Mouse (Mus musculus) heart, embryonic 12.5 days (tissue): ENCODE results near the gene Ccnb2. TPM values are rescaled to one million over a fixed set of nuclear protein-coding genes. Genes with fewer than 3 reads are reported as not detected.

Source experiments
- ATAC-seq: fragments of 200-750 bp; cut with Nextera tagmentation; 2 replicates; pipeline ENCODE4 v1.8.0; 2017; ENCODE audit warnings: moderate TSS enrichment, moderate library complexity; ENCODE audit not compliant: insufficient number of reproducible peaks, low FRiP score
- H3K27ac ChIP-seq: fragments of 300-500 bp; sonication (generic); 2 replicates; pipeline ENCODE4 v1.5.1; 2016; ENCODE audit warnings: mild to moderate bottlenecking, moderate library complexity; ENCODE audit not compliant: poor library complexity, severe bottlenecking
- H3K27me3 ChIP-seq: fragments of 300-500 bp; sonication (generic); replicated peaks from 2 replicates; pipeline ENCODE4 v1.6.1; 2016; ENCODE audit warnings: mild to moderate bottlenecking, moderate library complexity
- H3K36me3 ChIP-seq: fragments of 300-500 bp; sonication (generic); 2 replicates; pipeline ENCODE4 v1.6.1; 2016; ENCODE audit warnings: mild to moderate bottlenecking, moderate library complexity
- H3K4me1 ChIP-seq: fragments of 300-500 bp; sonication (generic); replicated peaks from 2 replicates; pipeline ENCODE4 v1.6.1; 2016; ENCODE audit warnings: mild to moderate bottlenecking
- H3K4me2 ChIP-seq: fragments of 300-500 bp; sonication (generic); 2 replicates; pipeline ENCODE4 v1.6.1; 2016; ENCODE audit warnings: mild to moderate bottlenecking, moderate library complexity
- H3K4me3 ChIP-seq: fragments of 300-500 bp; sonication (generic); 2 replicates; pipeline ENCODE4 v1.5.1; 2016; ENCODE audit warnings: mild to moderate bottlenecking
- H3K9ac ChIP-seq: fragments of 300-500 bp; sonication (generic); 2 replicates; pipeline ENCODE4 v1.6.1; 2016; ENCODE audit warnings: mild to moderate bottlenecking, moderate library complexity
- H3K9me3 ChIP-seq: fragments of 300-500 bp; sonication (generic); replicated peaks from 2 replicates; pipeline ENCODE4 v1.6.1; 2016; ENCODE audit warnings: mild to moderate bottlenecking, moderate library complexity
- WGBS: fragments of 180-500 bp; shearing (Covaris S2); methylation state at CpG from one replicate; pipeline ENCODE4 v1.1.7; 2016; 5-methylcytosine and 5-hydroxymethylcytosine counted together
- polyA plus RNA-seq: library from polyadenylated mRNA; unstranded; fragments of >200 nt; fragmentation: Nextera tagmentation; extraction: Ambion mirVana; gene quantifications from 2 replicates; pipeline ENCODE4 v1.2.1, GENCODE M21; 2016

Gene Ccnb2
- polyA plus RNA-seq, 1 experiment from 2014 or later: 152 TPM

- Histone ChIP-seq H3K27me3 (no peaks in the 10 kb centered on the region), H3K36me3 (peaks cover 57% of the 10 kb centered on the region), H3K9me3 (no peaks in the 10 kb centered on the region), H3K4me3 (no peak overlapping the region), H3K4me1 (no peaks in the 10 kb centered on the region), H3K9ac (no peak overlapping the region), H3K4me2 (no peak overlapping the region), H3K27ac (no peak overlapping the region)
- no peak for ATAC-seq
- 92% methylated on average over 4 of the region's 4 CpGs for WGBS
These were observed 36.9 kb downstream of the Ccnb2 start for GRCm38 (mm10) chr9:70384494-70384893.

- no peak for ATAC-seq
- no peaks in the 10 kb centered on the region for H3K27me3 ChIP-seq
- no peak overlapping the region for H3K4me3 ChIP-seq
- 67% methylated on average over 10 of the region's 10 CpGs for WGBS
- H3K4me1 ChIP-seq: no peaks in the 10 kb centered on the region
- H3K4me2 ChIP-seq: no peak overlapping the region
- H3K9ac ChIP-seq: no peak overlapping the region
- no peak overlapping the region for H3K27ac ChIP-seq
- peaks cover 58% of the 10 kb centered on the region for H3K36me3 ChIP-seq
- H3K9me3 ChIP-seq: no peaks in the 10 kb centered on the region
These were observed 37.6 kb downstream of the Ccnb2 start for GRCm38 (mm10) chr9:70383750-70384149.

GRCm38 (mm10) chr9:70382091-70382490, 39.3 kb downstream of the Ccnb2 start:
- no peak overlapping the region for H3K27ac ChIP-seq
- no peak for ATAC-seq
- no peaks in the 10 kb centered on the region for H3K4me1 ChIP-seq
- no peak overlapping the region for H3K9ac ChIP-seq
- H3K9me3 ChIP-seq: no peaks in the 10 kb centered on the region
- H3K36me3 ChIP-seq: peaks cover 72% of the 10 kb centered on the region
- H3K4me3 ChIP-seq: no peak overlapping the region
- no peaks in the 10 kb centered on the region for H3K27me3 ChIP-seq
- 57% methylated on average over 12 of the region's 12 CpGs for WGBS
- no peak overlapping the region for H3K4me2 ChIP-seq

DNA sequence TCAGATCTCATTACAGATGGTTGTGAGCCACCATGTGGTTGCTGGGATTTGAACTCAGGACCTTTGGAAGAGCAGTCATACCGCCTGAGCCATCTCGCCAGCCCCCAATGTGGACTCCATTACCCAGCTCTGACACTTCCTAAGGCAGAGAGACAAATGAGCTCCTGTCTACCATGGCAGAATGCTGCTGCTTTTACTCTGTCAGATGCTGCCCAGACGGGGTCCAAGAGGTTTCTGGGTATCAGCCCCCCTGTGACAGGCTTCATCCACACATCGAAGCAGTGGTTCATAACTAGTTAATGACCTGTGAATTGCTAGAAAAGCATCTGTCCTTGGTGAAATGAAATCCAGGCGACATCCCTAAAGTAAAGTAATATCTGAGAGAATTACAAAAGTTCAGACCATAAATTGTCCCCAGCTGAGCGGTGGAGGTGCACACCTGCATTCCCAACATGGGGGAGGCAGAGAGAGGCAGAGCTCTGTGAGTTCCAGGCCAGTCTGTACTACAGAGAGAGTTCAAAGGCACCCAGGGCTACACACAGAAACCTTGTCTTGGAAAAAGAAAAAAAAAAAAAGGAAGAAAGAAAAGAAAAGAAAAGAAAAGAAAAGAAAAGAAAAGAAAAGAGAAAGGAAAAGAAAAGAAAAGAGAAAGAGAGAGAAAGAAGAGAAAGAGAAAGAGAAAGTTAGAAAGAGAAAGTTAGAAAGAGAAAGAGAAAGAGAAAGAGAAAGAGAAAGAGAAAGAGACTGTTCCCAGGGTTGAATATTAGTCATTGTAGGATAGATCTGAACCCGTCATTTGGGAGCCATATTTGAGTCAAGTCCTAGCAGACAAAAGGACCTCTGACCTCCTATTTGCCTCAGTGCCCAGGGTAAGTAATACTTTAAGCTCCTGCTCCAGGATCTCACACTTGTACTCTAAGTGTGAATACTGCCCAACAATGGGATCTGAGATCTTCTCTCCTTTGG, 41.6 kb downstream of the Ccnb2 start:
- H3K9me3 ChIP-seq: no peaks in the 10 kb centered on the region
- no peak overlapping the region for H3K4me2 ChIP-seq
- no peak for ATAC-seq
- no peaks in the 10 kb centered on the region for H3K4me1 ChIP-seq
- H3K27ac ChIP-seq: no peak overlapping the region
- WGBS: 84% methylated on average over 7 of the region's 7 CpGs
- peaks cover 70% of the 10 kb centered on the region for H3K36me3 ChIP-seq
- no peak overlapping the region for H3K9ac ChIP-seq
- no peak overlapping the region for H3K4me3 ChIP-seq
- H3K27me3 ChIP-seq: no peaks in the 10 kb centered on the region

DNA sequence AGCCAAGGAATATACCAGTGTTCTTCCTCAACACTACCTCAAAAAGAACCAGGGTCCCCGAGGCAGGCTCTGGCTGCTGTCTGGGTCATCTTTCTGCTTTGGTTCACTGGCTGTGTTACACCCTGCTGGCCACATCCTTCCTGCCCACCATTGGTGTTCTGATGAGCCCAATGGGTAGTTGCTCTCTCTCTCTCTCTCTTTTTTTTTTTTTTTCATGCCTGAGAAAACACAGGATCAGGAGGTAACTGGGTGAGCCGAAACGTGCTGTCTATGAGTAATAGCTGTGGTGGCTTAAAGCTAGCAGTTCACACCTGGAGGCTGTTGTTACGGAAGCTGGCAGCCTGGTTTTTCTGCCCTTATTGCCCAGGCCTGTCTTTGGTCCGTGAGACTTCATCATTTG, 49.7 kb downstream of the Ccnb2 start:
- Histone ChIP-seq H3K27me3 (no peaks in the 10 kb centered on the region), H3K9ac (no peak overlapping the region)
- no peak for ATAC-seq

GRCm38 (mm10) chr9:70366898-70367297, 54.4 kb downstream of the Ccnb2 start:
- no peak overlapping the region for H3K4me2 ChIP-seq
- H3K36me3 ChIP-seq: peaks cover 68% of the 10 kb centered on the region
- H3K9ac ChIP-seq: no peak overlapping the region
- peaks cover 4% of the 10 kb centered on the region; the same call in 1 of the 2 replicates for H3K9me3 ChIP-seq
- ATAC-seq: no peak
- H3K4me1 ChIP-seq: no peaks in the 10 kb centered on the region
- no peaks in the 10 kb centered on the region for H3K27me3 ChIP-seq
- 90% methylated on average over 6 of the region's 6 CpGs for WGBS
- no peak overlapping the region for H3K4me3 ChIP-seq
- no peak overlapping the region for H3K27ac ChIP-seq

More for the DNA sequence above, 49.7 kb downstream of the Ccnb2 start:
- WGBS: 81% methylated on average over 5 of the region's 5 CpGs
- H3K36me3 ChIP-seq: peaks cover 54% of the 10 kb centered on the region
- H3K9me3 ChIP-seq: peaks cover 4% of the 10 kb centered on the region; the same call in 1 of the 2 replicates
- H3K4me2 ChIP-seq: no peak overlapping the region
- no peak overlapping the region for H3K4me3 ChIP-seq
- H3K4me1 ChIP-seq: no peaks in the 10 kb centered on the region
- H3K27ac ChIP-seq: no peak overlapping the region

DNA sequence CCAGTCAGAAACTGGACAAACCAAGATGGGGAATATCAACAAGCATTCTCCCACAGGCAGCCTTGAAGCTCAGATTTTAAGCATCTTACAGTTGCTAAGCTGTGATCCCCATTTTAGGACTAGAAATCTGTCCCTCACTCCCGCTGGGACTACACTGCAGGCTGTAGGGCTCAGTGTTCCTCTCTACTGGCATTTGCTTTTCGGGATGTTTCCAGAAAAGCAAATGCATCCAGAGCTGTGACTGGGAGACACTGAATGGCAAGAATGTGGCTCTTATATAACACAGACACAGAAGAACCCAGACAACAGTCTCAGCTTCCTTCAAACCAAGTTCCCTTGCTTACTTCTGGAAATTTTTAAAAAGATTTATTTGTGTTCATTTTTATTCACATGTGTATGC, 55.4 kb downstream of the Ccnb2 start:
- H3K4me1 ChIP-seq: no peaks in the 10 kb centered on the region
- H3K27ac ChIP-seq: no peak overlapping the region
- H3K4me3 ChIP-seq: no peak overlapping the region
- no peak overlapping the region for H3K4me2 ChIP-seq
- peaks cover 4% of the 10 kb centered on the region; the same call in 1 of the 2 replicates for H3K9me3 ChIP-seq
- WGBS: 70% methylated on average over 2 of the region's 2 CpGs
- ATAC-seq: no peak
- peaks cover 68% of the 10 kb centered on the region for H3K36me3 ChIP-seq
- no peaks in the 10 kb centered on the region for H3K27me3 ChIP-seq
- H3K9ac ChIP-seq: no peak overlapping the region

DNA sequence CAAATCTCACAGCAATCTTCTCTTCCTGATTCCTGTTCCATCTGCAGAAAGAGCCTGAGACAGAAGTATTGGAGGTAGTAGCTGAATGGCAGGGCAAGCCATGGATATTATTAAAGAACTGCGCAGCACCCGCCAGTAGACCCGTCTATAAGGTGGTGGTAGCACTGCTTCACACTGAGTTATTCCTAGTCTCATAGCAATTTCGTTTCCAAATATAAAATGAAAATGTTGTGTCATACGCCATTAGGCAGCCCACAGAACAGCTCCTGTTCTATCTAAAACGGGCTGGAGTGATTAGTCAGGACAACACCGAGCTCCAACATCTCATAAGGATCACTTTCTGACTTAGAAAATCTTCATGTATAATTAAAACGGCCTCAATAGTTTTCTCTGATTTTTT, 56.6 kb downstream of the Ccnb2 start:
- no peak for ATAC-seq
- Histone ChIP-seq H3K9me3 (peaks cover 4% of the 10 kb centered on the region; the same call in 1 of the 2 replicates), H3K9ac (no peak overlapping the region), H3K4me2 (no peak overlapping the region), H3K4me1 (no peaks in the 10 kb centered on the region), H3K36me3 (peaks cover 64% of the 10 kb centered on the region), H3K27me3 (no peaks in the 10 kb centered on the region), H3K27ac (no peak overlapping the region), H3K4me3 (no peak overlapping the region)
- 88% methylated on average over 8 of the region's 8 CpGs for WGBS

DNA sequence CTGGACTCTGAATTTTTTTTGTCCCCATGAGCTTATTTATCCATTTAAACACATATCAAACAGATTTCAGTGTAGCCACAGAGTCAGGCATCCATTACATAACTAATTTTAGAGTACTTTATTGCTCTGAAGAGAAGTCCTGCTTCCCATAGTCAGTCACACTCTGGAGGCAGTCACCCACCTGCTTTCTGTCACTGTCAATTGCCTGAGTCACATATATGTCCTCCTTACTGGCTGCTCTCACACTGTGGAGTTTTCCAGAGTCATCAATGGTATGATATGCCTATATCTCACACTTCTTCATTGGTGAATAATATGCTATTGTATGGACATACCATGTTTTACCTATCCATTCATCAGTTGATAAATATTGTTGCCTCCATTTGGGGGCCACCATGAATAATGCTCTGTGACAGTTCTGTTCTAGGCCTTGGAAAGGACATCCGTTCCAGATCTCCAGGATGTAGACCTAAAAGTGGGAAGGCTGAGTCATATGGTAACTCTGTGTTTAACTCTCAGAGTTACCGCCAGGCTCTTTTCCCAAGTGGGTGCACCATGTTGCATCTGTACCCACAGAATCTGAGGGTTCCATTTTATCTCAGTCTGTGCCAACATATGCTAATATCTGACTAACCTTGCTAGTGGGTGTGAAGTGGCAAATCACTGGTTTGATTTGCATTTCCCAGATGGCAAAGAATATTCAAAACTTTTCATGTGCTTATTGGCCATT, 61.8 kb downstream of the Ccnb2 start:
- H3K4me1 ChIP-seq: no peaks in the 10 kb centered on the region
- ATAC-seq: no peak
- no peak overlapping the region for H3K27ac ChIP-seq
- H3K9me3 ChIP-seq: peaks cover 6% of the 10 kb centered on the region
- no peak overlapping the region for H3K4me3 ChIP-seq
- no peaks in the 10 kb centered on the region for H3K27me3 ChIP-seq
- peaks cover 68% of the 10 kb centered on the region for H3K36me3 ChIP-seq
- 84% methylated on average over 2 of the region's 2 CpGs for WGBS
- no peak overlapping the region for H3K4me2 ChIP-seq
- H3K9ac ChIP-seq: no peak overlapping the region
